Mouse (Mus musculus) adrenal gland (tissue): ENCODE data around the gene Zdbf2.

Experiments
- intact Hi-C: fragments of 180-260 bp; cut with DNase I; formaldehyde crosslinking; loops from one replicate; pipeline ENCODE4 v1.15.1; 2025
- long read RNA-seq, 2 experiments: library from polyadenylated mRNA; unstranded; transcript quantifications; one replicate each; pipeline ENCODE4 v2.0.0; 2020; ENCODE audit warnings: borderline replicate concordance in 1 of 2; ENCODE audit not compliant: insufficient replicate concordance in 1 of 2

Gene Zdbf2
- long read RNA-seq, experiment 1, partial matches to known transcripts: 0 of 2 reads
- long read RNA-seq, experiment 1, other reads (novel, unspliced or antisense): 2 of 2 reads
- long read RNA-seq, experiment 2, partial matches to known transcripts: 0 of 7 reads
- long read RNA-seq, experiment 2, other reads (novel, unspliced or antisense): 7 of 7 reads

DNA sequence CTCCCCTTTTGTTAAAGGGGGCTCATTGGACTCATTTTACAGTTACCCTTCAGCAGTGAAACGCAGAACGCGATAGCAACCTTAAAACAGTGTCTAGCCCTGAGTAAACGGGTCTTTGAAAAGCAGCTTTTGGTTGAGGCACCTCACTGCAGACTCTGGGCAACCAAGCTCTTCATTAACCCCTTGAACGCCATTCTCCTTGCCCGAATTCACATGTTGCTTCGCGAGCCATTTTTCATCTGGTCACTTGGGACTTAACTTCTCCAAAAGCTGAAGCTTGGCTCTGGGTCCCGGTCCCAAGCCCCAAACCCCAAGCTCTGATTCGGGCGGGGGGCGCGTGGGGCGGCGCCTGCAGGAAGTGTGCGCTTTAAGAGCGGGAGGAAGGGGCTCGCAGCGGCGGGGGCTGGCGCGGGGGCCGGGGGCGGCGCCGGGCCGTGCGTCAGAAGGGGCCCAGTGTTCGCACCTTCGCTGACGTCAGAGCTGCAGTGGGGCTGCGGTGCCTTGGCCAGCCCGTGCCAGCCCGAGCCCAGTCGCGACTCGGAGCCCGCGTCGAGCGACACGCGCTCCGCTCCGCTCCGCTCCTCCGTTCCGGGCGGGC, at the start of gene Zdbf2:
TSS of gene Zdbf2 (plus strand) at position 525 of the 598 bp plus-strand sequence.
- intact Hi-C loops: no loop called here

DNA sequence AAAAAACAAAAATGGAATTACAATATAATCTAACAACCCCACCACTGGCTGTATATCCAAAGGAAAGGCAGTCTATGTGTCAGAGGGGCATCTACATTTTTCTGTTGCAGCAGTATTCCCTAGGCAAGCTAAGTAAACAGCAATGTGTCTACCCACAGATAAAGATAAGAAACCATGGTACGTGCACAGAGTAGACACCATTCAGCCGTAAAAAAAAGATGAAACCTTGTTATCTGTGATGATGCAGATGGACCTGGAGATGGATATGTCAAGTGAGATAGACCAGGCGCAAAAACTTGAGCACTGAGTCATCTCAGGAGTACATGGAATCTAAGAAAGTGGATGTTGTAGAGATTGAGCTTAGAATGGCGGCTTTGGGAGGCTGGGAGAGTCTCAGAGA, 48.1 kb upstream of the Zdbf2 start:
- intact Hi-C loops: no loop called here

DNA sequence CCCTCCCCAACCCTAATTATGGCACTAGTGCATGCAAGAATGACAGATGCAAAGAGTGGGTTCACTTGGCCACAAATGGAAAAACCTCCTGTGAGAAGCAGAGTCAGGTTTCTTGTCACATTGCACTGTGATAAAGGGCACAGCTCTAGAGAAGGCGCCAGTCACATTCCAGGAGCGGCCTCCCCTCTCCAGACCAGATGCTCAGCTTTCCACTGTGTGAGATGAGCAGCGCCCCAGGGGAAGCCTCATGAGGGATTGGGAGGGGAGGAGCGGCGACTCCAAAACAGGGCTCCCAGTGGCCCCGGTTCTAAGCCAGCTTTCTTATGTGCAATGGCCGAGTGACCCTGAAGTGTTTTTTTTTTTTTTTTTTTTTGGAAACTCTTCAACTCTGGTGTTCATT, 47.2 kb upstream of the Zdbf2 start:
- intact Hi-C loops: no loop called here

DNA sequence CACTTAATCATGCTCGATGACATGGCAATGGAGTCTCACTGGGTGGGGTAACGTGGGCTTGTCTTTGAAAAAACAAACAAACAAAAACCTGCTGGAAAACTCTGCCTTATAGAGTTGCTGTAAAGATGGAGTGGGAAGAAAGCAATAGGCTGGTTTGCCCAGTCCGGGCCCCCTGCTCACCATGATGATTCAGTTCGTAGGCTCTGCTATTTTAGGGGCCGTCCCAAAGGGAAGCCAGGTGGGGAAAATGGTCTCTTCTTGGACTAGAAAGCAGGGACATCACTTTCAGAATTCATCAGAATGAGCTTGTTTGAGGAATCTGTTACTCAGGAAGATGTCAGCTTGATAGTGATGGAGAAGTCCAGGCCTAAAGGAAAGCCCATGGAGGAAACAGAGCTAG, 45.8 kb upstream of the Zdbf2 start:
- intact Hi-C loops: no loop called here

DNA sequence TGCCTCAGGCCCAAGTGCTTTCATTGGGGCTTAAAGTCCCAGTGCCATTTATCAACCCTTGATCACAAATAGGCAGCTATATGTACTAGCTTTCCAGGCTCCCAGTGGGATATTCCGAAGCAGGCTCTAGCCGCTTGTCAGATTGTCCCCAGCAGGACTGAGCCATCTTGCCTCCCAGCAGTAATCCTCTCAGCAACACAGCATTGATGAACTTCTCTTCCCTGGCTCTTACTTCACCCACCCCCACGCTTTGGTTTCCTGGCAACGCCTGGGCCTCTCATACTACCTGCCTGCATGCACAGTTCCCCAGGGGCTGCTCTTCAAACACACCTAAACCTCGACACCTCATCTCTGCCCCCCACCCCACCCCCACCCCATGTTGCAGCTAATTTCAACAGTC, 35.7 kb upstream of the Zdbf2 start:
- intact Hi-C loops: no loop called here

DNA sequence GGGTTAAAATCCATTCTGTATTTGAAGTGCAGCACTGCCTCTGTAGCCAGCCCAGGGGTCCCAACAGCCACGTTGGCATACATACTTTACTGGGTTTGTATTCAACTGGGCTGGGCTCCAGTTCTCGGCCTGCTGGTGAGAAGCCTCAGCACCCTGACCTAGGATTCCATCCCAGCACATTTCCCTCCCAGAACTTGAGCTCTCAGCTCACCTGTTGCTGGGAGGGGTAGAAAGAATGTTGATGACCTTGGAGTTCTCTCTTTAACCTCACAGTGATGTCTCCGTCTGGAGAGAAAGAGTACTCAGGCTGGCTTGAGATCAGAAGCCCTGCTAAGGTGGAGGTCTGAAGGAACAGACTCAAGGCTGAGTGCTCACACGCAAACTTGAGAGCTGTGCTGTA, 33.8 kb upstream of the Zdbf2 start:
- intact Hi-C loops: no loop called here

DNA sequence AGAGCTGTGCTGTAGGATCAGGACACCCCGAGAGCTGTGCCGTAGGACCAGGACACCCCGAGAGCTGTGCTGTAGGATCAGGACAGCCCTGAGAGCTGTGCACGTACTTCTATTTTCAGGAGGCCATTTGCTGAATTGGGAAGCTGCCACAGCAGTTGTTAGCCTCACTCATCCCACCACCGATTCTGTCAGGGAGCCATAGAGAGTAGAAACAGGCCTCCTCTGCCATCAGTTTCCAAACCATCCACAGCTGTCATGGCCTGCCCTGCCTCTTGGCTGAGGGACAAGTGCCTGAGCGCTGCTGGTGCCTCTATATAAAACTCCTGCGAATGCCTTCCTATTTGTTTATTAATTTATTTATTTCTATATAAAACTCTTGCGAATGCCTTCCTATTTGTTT, 33.3 kb upstream of the Zdbf2 start:
- intact Hi-C loops: no loop called here

DNA sequence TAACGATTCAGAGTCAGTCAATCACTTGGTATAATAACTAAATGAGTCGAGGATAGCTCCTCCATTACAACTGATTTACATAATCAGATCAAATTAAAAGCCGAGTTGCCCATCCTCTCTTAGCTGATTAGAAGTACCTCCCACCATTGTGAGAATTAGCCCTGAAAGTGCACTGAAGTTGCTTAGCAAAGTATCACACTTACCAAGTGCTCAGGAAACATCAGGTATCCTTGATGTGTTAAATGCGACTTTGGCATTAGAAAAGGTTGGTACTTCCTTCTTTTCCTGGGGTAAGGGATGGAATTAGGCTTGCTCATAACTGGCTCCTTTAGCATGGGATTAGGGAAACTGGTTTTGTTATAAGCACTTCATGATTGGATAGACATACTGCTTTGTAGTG, 29.2 kb upstream of the Zdbf2 start:
- intact Hi-C loops: no loop called here

DNA sequence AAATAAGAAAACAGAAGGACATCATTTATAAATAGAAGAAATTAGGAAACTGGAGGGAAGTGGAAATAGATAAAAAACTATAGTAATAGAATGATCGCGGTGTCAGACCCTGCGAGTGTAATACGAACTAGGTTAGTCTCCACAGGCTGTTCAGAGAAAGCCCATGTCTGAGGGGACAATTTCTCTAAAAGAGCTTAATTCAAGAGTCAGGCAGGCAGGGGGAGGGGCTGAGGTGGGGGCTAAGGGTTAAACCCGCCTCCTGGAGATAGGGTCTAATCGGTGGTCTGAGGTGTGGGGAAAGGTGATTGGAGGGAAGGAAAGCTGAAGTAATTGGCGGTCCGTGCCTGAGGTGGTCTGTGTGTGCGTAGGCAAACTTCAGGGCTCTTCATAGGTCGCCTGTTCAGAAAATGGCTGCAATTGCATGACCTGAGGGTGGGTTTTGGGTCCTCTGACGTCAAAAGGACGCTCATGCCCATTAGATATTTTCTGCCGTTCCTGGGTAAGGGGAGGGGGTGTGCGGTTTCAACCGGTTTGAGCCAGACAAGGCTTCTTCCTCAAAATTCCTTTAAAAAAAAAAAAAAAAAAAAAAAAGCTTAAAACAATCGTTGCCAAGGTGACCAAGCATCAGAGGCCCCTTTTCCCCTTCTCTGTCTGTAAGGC, 26.1 kb upstream of the Zdbf2 start:
- intact Hi-C loops: no loop called here

DNA sequence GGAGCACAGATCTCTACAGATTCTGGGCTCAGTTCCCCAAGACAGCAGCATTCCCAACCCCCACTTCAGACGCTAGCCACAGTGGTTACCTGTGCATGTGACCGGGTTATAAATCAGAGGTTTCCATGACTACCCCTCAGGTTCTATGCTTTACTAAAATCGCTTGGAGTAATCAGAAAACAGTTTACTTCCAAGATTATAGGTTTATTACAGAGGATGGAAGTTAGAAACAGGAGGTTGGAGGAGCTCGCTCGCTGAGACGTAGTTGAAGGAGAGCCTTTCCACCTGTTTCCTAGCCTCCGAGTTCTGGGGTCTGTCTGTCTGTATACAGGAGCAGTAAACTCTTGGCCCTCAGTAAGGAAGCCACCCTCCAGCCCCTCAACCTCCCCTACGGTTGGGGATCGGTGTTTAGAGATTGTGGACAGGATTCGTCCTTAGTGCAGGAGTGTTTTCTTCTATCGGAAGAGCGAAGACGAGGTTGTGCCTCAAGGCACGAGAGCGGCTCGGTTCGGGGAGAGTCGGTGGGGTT, 25.2 kb upstream of the Zdbf2 start:
- intact Hi-C loops: no loop called here

DNA sequence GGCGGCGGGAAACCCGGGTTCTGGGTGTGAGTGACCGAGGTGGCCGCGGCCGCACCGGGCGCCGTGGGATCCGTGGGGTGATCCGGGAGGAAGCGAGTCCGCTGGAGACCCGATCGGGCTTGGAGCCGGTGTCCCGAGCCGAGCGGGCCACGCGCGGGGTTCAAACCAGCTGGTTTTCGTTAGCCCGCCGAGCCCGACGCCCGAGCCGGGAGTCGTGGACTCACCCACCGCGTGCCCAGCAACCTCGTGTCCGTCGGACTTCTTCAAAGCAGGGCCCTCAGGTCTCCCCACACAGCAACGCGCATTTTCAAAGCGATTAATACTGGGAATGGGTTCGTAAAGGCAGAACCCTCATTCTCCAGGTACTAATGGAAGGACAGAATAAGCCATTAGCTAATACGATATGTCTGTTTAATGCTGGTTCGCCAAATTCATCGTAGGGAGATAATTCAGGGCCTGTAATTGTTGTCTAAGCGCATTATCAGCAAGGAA, 24.7 kb upstream of the Zdbf2 start:
- intact Hi-C loops: no loop called here

DNA sequence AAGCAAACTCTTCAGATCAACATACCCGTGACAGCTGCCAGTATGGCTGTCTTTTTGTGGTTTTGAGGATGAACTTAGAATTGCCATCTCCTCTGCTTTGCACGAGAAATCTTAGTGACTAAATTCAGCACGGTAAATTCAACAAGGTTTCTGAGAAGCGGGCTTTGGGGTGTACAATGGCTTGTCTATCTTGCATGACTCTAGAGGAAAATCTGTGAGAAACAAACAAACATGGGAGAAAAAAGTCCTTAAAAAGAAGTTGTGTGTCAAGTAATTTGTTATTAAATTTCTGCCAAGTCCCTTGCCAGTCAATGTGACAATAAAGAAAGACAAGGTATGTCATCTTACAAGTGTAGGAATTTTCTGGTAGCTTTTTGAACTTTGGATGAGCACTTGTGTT, 23.8 kb upstream of the Zdbf2 start:
- intact Hi-C loops: no loop called here

DNA sequence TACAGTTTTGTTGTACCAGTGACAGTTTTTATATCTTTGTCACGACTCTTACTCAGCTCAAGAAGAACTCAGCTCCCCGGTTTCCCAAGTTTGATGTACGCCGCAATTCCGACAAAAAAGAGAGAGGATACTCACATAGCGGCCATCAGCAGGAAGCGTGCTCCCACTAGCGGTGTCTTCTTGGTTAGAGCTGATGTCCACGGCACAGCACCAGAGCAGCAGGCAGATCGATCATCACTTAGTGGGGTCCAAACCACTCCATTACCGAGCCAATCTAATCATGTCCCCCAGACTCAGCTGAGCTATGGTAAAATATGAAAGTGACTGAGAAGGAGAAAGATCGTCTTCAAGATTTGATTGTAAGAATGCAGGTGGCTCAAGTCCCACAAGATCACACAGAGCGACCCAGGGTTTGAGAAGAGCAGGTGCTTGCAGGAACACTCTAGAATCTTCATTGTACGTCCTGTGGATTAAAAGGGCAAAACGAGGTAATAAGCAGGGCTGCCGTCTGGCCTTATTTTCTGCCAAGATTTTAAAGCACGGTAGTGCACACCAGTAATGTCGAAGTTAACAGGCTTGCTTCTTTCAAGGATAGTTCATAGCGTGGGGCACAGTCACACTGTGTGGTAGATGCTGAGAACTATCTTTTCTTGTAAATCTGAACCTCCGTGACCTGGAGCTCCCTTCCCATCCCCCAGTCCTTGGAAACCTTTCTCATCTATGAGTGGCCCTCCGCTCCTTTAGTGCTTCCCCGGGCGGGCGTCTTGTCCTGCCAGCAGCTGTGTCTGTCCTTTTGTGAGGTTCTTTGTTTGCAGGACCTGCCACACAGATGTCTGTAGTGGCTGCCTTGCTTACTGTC, 20.5 kb upstream of the Zdbf2 start:
- intact Hi-C loops: loop anchor here (5.0 kb wide), 1 partner anchor 70 kb away; no protein-coding TSS in a partner anchor

DNA sequence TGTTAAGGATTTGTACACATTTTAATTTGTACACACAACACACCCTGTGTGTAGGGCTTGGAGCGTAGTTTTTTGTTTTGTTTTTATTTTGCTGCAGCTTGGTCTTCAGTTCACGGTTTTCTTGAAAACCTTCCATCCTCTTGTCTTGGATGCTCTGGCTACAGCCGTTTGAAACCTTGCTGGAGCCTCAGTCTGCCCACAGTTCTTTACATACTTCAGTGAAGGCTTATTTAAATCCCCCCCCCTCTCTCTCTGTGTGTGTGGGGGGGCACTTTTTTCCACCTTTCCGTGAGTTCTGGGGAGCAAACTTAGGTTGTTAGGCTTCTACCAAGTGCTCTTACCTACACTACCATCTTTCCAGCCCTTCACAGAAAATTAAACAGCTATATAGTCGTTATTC, 19.8 kb upstream of the Zdbf2 start:
- intact Hi-C loops: loop anchor here (5.0 kb wide), 1 partner anchor 71 kb away; no protein-coding TSS in a partner anchor

DNA sequence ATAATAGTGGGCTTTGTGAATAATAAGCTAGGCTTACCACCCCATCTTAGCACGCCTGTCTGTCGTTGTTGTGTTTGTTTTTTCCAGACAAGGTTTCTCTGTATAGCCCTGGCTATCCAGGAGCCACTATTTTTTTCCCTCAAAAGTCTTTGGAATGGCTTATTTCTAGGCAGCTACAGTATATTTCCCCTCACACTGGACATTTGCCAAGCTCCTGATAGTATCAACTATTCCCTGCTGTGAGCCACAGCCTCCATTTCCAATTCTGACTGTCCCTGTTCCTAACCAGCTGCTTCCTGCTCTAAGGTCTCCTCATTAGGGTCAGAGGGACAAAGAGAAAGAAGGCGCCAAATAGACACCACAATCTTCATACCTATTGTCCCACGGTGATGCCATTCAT, 18.0 kb upstream of the Zdbf2 start:
- intact Hi-C loops: no loop called here

DNA sequence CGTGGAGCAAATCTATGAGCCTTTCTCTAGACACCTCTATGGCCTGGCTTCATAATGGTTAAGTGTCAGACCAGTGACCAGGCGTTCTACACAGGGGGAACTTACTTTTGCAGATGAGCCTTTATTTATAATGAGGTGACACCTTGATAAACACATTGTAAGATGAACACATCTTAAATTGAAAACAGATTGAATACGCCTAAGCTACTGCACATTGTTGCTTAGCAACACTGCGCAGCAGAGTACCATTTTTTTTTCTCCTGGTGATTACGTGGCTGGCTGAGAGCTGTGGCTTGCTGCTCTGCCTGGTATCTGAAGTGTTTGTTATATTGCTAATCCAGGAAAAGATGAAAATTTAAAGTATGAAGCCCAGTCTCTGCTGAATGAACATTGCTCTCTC, 17.0 kb upstream of the Zdbf2 start:
- intact Hi-C loops: no loop called here

DNA sequence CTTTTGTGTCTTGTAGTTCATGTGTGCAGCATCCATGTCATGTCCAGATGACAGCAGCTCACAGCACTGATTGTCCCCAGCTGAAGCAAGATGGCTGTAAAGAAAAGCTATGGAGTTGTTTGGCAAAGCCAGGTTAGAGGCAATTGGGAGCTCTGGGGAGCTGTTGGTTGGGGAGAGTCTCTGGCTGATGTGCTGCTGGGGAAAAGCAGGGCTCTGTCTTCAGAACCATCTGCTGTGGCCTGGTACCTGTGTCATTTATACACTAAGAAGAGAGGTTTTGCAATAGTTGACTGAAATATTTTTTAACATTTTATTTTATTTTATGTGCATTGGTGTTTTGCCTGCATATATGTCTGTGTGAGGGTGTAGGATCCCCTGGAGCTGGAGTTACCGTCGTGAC, 14.6 kb upstream of the Zdbf2 start:
- intact Hi-C loops: no loop called here

DNA sequence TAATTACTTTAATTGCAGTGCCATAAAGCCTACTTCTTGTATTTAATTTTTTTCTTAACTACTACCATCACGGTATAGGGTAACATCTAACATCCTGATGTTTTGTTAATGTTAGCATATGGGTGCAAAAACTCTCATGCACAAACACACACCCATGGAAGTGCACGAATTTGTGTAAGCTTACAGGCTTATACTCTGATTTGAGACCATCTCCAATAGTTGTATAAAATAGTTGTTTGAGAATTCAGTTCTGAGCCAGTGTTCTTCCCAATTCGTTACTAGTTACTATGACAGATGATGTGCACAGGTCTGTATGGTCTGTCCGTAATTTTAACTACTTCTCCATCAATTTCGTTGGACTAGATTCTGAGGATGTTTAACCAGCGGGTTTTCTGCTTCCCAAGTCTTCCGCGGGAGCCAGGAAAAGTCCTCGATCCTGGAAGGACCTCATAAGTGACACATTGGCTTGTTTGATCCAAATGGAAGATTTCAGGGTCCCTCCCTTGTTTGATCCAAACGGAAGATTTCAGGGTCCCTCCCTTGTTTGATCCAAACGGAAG, 13.7 kb upstream of the Zdbf2 start:
- intact Hi-C loops: no loop called here

DNA sequence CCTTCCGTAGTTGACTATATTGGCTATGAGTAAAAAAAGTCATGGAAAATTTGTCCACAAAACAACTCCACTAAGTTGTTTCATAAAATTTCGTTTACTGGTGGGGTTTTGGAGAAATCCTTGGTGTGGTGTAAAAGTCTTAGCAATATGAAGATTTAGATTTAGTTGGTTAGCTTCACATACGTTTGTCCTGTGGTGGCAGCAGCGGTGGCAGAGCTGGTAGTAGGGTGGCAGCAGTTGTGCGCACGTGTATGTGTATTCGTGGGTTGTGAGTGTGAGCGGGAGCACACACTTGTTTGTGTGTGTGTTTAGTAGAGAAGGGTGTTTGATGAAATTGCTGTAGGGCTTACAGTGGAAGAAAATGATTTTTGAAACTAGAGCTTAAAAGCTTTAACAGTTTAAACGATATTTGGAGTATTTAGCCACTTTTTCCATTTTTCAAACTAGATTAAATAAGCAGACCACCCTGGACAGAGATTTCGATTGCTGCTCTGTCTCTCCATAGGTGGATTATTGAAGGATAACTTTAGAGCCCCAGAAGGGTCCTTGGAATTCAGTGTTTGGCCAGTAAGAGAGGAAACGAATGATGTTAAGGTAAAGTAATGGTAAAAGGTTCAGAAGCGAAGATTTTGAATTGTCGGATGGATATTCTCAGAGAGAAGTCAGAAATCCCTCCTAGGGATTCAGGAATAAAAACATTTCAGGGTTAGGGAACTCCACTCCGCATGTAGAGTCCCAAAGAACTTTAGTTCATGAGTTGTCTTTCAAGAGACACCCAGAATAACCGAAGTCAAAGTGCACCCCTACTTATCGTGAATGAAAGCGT, 12.9 kb upstream of the Zdbf2 start:
- intact Hi-C loops: no loop called here

DNA sequence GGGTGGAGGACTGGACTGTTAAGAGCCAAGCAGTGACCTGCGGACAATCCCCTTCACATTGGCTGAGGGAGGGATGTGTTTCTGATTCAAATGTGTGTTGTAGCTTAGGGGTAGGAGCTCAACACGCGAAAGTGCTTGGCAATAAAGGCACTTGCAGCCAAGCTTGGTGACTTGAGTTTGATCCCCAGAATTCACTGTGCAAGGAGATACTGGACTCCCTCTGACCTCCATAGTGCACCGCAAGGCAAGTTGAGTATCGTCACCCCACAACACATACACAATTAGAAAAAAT, 12.4 kb upstream of the Zdbf2 start:
- intact Hi-C loops: no loop called here
